Mouse (Mus musculus): Measurements from ENCODE around the gene Micall2. TPM values are rescaled to one million over a fixed set of nuclear protein-coding genes. Genes with fewer than 3 reads are reported as not detected.

Gene Micall2
- total and polyA plus RNA-seq, 2 experiments from 2014 or later: 5.1 to 9.9 TPM

DNA sequence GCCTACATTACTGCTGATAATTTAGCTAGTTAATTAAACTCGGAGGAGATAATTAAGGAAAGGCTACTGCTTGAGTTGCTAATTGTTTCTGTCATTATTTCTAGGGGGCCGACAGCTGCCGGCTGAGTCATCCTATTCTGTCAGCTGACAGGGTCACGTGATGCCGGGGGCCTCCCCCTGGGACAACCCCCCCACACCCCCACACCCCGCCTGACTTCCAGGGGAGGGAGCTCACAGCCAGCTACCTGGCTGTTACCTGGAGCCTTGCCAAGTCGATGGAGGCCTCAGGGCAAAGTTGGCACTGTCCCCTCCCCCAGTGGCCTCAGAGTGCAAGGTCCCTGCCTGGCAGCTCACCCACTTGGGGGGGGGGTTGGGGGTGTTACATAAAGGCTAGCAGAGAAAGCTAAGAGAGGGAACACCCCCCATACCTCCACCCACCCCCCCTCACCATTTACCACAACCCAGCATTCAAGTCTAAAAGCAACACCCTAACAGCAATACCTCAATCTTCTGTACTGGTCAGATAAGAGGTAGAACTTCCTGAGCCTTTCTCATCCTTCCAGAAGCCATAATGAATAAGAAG is 41.1 kb downstream of the Micall2 start:
- 9% methylated on average over 7 of the region's 7 CpGs for WGBS
- no peaks in the 10 kb centered on the region for H3K4me1 ChIP-seq (ENCODE audit: insufficient read depth)
- ATAC-seq: peak; percentile 55; the same call in 1 of the 2 replicates
- H3K9ac ChIP-seq: no peak overlapping the region
- 0 out of 2 replicates have a peak overlapping the region, but pooled peaks have one; percentile 21 for H3K4me2 ChIP-seq (ENCODE audit: low read depth)
- H3K9me3 ChIP-seq (ENCODE audit: low read length): no peaks in the 10 kb centered on the region
- peak; percentile 38 for DNase-seq
- no peak overlapping the region for H3K27ac ChIP-seq (ENCODE audit: low read depth, low read length)
- H3K36me3 ChIP-seq (ENCODE audit: insufficient read depth): no peaks in the 10 kb centered on the region
- TF ChIP-seq CTCF (IDR thresholded peaks at IDR 0.05; ENCODE audit: low read depth): no peak
- H3K27me3 ChIP-seq (ENCODE audit: insufficient read depth, low read length): no peaks in the 10 kb centered on the region
- H3K4me3 ChIP-seq (ENCODE audit: low read depth, low read length): no peak overlapping the region

DNA sequence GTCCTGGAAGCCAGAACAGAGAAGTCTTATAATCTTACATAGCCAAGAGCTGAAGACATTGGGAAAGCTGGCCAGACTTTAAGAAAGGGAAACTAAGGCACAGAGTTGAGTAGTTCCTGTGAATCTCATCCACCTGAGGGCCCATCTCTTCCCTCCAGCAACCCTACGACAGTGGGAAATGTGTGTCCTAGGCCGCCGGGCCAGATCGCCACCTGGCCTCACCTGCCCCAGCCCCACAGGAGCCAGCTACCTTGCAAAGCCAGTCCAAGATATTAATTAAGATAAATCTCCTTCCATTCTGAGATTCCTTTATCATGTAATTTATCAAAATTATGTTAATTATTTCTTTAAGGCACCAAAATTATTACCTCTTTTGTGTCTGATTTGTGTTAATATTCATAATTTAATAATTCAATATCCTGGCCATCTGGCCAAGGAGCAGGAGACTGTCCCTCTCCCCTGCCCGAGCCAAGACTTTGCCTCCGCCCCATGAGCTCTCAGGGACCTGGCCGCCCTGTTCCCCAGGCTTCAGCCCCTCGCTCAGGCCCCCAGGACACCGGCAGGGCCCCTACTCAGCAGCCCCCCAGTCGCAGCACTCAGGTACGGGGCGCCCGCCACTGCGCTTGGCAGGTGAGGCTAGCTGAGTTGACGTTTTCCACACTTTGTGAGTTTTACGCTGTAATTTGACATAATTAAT is 41.7 kb downstream of the Micall2 start:
- Histone ChIP-seq H3K27ac (ENCODE audit: low read depth, low read length) (no peak overlapping the region), H3K27me3 (ENCODE audit: insufficient read depth, low read length) (no peaks in the 10 kb centered on the region)
- 30% methylated on average over 16 of the region's 16 CpGs for WGBS

DNA sequence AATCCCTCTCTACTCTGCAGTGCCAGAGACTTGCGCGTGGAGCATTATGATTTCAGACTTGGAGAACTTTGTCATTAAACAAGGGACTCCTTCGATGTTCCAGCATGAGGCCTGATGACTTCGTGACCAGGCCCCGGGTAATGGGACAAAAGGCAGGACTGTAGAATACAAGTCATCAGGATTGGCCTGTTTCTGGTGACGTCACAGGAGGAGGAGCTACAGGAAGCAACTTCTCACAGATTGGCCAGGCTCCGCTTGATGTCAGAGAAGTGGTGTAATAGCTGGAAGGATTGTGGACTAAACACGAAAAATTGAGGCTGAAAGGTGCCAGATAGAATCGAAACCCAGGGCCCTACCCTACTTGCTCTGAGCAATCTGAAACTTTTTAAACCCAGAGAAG is 45.3 kb downstream of the Micall2 start:
- H3K4me2 ChIP-seq (ENCODE audit: low read depth): no peak overlapping the region
- no peak overlapping the region for H3K27ac ChIP-seq (ENCODE audit: low read depth, low read length)
- H3K27me3 ChIP-seq (ENCODE audit: insufficient read depth, low read length): peaks cover 15% of the 10 kb centered on the region
- no peak overlapping the region for H3K9ac ChIP-seq
- no peaks in the 10 kb centered on the region for H3K36me3 ChIP-seq (ENCODE audit: insufficient read depth)
- ATAC-seq: no peak
- H3K4me1 ChIP-seq (ENCODE audit: insufficient read depth): no peaks in the 10 kb centered on the region
- TF ChIP-seq CTCF (IDR thresholded peaks at IDR 0.05; ENCODE audit: low read depth): no peak
- no peak overlapping the region for H3K4me3 ChIP-seq (ENCODE audit: low read depth, low read length)
- DNase-seq: no peak
- no peaks in the 10 kb centered on the region for H3K9me3 ChIP-seq (ENCODE audit: low read length)
- 76% methylated on average over 9 of the region's 9 CpGs for WGBS

More for the DNA sequence above, 41.7 kb downstream of the Micall2 start:
- no peak overlapping the region for H3K4me3 ChIP-seq (ENCODE audit: low read depth, low read length)
- H3K9me3 ChIP-seq (ENCODE audit: low read length): no peaks in the 10 kb centered on the region
- DNase-seq (no peak), ATAC-seq (no peak)
- no peaks in the 10 kb centered on the region for H3K4me1 ChIP-seq (ENCODE audit: insufficient read depth)
- H3K36me3 ChIP-seq (ENCODE audit: insufficient read depth): no peaks in the 10 kb centered on the region
- H3K9ac ChIP-seq: no peak overlapping the region
- no peak for TF ChIP-seq CTCF (IDR thresholded peaks at IDR 0.05; ENCODE audit: low read depth)
- H3K4me2 ChIP-seq (ENCODE audit: low read depth): 0 out of 2 replicates have a peak overlapping the region, but pooled peaks have one; percentile 21

DNA sequence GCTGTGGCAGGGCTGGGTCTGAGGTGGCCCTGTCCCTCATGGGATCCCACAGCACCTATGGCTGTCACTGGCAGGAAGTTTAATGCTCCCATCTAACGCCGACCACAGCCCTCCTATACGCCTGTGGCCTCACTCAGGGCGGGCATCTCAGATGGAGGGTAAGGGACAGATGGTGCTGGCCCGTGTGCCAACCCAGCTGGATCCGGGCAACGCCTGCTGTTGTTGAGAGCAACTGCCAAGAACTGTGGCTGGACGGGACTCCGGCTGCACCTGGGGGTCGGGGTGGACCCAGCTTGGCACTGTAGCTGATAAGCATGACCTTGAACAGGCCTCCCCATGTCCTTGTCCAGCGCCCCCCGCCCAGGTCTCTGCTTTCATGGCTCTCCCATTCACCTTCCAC is 47.8 kb downstream of the Micall2 start:
- Histone ChIP-seq H3K4me2 (ENCODE audit: low read depth) (no peak overlapping the region), H3K27ac (ENCODE audit: low read depth, low read length) (no peak overlapping the region), H3K4me3 (ENCODE audit: low read depth, low read length) (no peak overlapping the region), H3K9me3 (ENCODE audit: low read length) (no peaks in the 10 kb centered on the region), H3K4me1 (ENCODE audit: insufficient read depth) (no peaks in the 10 kb centered on the region), H3K9ac (no peak overlapping the region), H3K36me3 (ENCODE audit: insufficient read depth) (no peaks in the 10 kb centered on the region), H3K27me3 (ENCODE audit: insufficient read depth, low read length) (peaks cover 37% of the 10 kb centered on the region)
- 46% methylated on average over 12 of the region's 12 CpGs for WGBS
- no peak for TF ChIP-seq CTCF (IDR thresholded peaks at IDR 0.05; ENCODE audit: low read depth)
- DNase-seq (peak; percentile 22), ATAC-seq (no peak)

DNA sequence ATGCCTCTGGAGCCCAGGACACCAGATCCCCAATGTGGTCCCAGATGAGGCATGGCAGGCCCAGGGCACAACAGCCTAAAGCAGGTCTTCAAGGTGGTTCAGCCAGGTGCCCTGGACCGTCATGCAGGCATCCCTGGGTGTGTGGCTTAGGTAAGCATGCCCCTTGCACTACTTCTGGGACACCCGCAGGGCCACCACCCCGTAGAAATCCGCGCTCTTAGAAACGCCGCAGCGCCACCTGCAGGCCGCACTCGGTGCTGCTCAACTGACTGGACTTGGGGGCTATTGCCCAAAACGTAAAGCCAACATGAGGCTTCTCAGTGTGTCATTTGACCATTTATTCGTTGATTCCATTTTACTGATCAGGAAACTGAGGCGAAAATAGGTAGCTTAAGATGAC is 48.5 kb downstream of the Micall2 start:
- Histone ChIP-seq H3K36me3 (ENCODE audit: insufficient read depth) (no peaks in the 10 kb centered on the region), H3K27ac (ENCODE audit: low read depth, low read length) (no peak overlapping the region), H3K27me3 (ENCODE audit: insufficient read depth, low read length) (peaks cover 41% of the 10 kb centered on the region), H3K4me2 (ENCODE audit: low read depth) (no peak overlapping the region), H3K4me1 (ENCODE audit: insufficient read depth) (no peaks in the 10 kb centered on the region), H3K4me3 (ENCODE audit: low read depth, low read length) (no peak overlapping the region), H3K9me3 (ENCODE audit: low read length) (no peaks in the 10 kb centered on the region), H3K9ac (no peak overlapping the region)
- no peak for ATAC-seq
- peak; percentile 66 for TF ChIP-seq CTCF (IDR thresholded peaks at IDR 0.05; ENCODE audit: low read depth)
- DNase-seq: peak; percentile 53
- WGBS: 13% methylated on average over 13 of the region's 13 CpGs

DNA sequence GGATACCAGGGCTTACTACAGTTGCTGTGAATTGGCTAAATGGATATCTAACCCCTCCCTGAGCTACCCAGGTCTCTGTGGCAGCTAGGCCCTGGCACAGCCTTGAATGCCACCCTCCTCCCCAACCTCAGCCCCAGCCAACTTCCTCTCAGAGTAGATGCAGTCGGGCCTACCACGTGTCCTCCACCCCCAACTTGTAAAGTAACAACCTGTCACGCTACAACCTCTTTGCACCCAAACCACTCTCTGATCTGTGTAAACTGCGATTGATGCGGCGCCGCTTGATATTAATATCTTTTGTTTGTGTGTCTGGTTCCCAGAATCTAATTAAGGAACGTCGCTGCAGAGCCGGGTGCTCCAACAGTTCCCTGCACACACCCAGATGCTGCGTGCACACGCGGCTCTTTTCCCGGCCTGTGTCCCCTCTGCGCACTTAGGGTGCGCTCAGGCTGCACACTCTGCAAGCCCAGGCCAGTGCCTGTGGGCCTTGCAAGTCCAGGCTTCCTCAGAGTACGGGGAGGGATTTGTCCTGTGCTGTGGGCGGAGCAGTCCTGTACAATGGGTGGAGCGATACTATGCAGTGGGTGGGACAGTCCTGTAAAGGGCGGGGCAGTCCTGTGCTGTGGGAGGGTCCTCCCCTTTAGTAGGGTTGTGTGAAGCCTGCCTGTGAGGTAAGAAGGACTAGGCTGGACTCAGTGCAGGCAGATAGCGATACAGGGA is 49.4 kb downstream of the Micall2 start:
- Histone ChIP-seq H3K27ac (ENCODE audit: low read depth, low read length) (no peak overlapping the region), H3K9ac (no peak overlapping the region)

DNA sequence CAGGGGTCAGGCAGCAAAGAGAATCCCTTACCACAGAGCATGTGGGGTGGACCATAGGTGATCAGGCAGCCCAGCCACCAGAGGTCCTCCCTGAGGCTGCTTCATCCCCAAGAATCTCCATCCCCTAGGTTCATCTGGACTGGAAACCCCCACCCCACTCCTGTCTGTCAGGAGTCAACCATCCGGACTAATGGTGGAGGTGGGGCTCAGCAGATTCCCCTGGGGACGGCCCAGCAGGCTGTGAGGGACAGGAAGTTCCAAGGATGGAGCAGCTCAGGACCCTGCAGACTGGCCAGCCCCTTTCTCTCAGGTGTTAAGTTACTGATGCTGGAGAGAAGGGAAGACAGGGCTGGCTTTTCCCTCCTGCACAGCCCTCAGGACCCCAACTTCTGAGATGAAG is 52.9 kb downstream of the Micall2 start:
- peaks cover 7% of the 10 kb centered on the region; the same call in 1 of the 2 replicates for H3K4me1 ChIP-seq (ENCODE audit: insufficient read depth)
- H3K4me2 ChIP-seq (ENCODE audit: low read depth): no peak overlapping the region
- H3K27me3 ChIP-seq (ENCODE audit: insufficient read depth, low read length): peaks cover 43% of the 10 kb centered on the region
- H3K9ac ChIP-seq: no peak overlapping the region
- DNase-seq (no peak), ATAC-seq (no peak)
- no peaks in the 10 kb centered on the region for H3K36me3 ChIP-seq (ENCODE audit: insufficient read depth)
- no peak overlapping the region for H3K27ac ChIP-seq (ENCODE audit: low read depth, low read length)
- 3% methylated on average over 2 of the region's 2 CpGs for whole genome bisulfite sequencing
- H3K9me3 ChIP-seq (ENCODE audit: low read length): no peaks in the 10 kb centered on the region
- TF ChIP-seq CTCF (IDR thresholded peaks at IDR 0.05; ENCODE audit: low read depth): no peak
- H3K4me3 ChIP-seq (ENCODE audit: low read depth, low read length): no peak overlapping the region

More for the DNA sequence above, 49.4 kb downstream of the Micall2 start:
- 0 out of 2 replicates have a peak overlapping the region, but pooled peaks have one; percentile 2 for H3K4me2 ChIP-seq (ENCODE audit: low read depth)
- peaks cover 41% of the 10 kb centered on the region for H3K27me3 ChIP-seq (ENCODE audit: insufficient read depth, low read length)
- no peak for TF ChIP-seq CTCF (IDR thresholded peaks at IDR 0.05; ENCODE audit: low read depth)
- H3K9me3 ChIP-seq (ENCODE audit: low read length): no peaks in the 10 kb centered on the region
- no peaks in the 10 kb centered on the region for H3K36me3 ChIP-seq (ENCODE audit: insufficient read depth)
- DNase-seq (peak; percentile 32), ATAC-seq (peak; percentile 40)
- no peak overlapping the region for H3K4me3 ChIP-seq (ENCODE audit: low read depth, low read length)
- peaks cover 3% of the 10 kb centered on the region; the same call in 1 of the 2 replicates for H3K4me1 ChIP-seq (ENCODE audit: insufficient read depth)
- 17% methylated on average over 21 of the region's 21 CpGs for WGBS

Data from forebrain, postnatal 0 days (tissue).